Mouse (Mus musculus) olfactory bulb, adult 2 months (tissue): ENCODE results near the gene Copb1.

Source experiments
- CTCF ChIP-seq: fragments of 200-500 bp; IDR thresholded peaks from 2 replicates; pipeline ENCODE4 v1.5.1; 2012; ENCODE audit warnings: low read depth, mild to moderate bottlenecking, low read length, moderate library complexity; ENCODE audit not compliant: insufficient read depth
- POLR2A ChIP-seq: fragments of 200-500 bp; IDR thresholded peaks from 2 replicates; pipeline ENCODE4 v1.6.1; 2012; ENCODE audit warnings: mild to moderate bottlenecking, low read depth, low read length, moderate library complexity; ENCODE audit not compliant: insufficient read depth

DNA sequence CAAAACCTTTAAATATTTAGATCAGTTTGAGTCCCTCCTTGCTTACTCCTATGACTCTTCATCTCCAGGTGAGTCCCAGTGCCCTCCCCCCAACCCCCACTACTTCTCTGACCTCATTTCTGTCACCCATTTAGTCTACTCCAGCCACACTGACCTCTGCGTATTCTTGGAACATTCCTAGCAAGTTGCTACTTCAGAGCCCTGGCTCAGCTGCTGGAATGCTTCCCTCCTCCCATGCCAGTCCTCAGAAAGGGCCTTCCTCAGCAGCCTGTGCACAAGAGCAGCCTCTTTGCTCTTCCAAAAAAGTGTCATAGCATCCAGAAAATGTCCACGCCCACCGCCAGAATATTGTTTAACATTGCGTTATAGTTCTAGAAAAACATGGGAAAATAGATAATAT lies 84.5 kb downstream of the Copb1 start:
- TF ChIP-seq POLR2A (no peak), CTCF (no peak)
